Mouse (Mus musculus) ES-E14 (cell line): ENCODE measurements around the gene Cntd1.

Experiments used
- CHD2 ChIP-seq: IDR thresholded peaks from 2 replicates; pipeline ENCODE4 v1.6.1; 2014; ENCODE audit warnings: mild to moderate bottlenecking, low read depth, low read length, inconsistent platforms
- HCFC1 ChIP-seq: IDR thresholded peaks from 2 replicates; pipeline ENCODE4 v1.6.1; 2012; ENCODE audit warnings: low read length, inconsistent platforms, borderline replicate concordance; ENCODE audit not compliant: insufficient read depth
- MAFK ChIP-seq: IDR thresholded peaks from 2 replicates; pipeline ENCODE4 v1.6.1; 2014; ENCODE audit warnings: mild to moderate bottlenecking, low read depth, low read length, inconsistent platforms; ENCODE audit not compliant: insufficient read depth
- ZC3H11A ChIP-seq: IDR thresholded peaks from 2 replicates; pipeline ENCODE4 v1.6.1; 2012; ENCODE audit warnings: low read depth, mild to moderate bottlenecking, inconsistent platforms, low read length, borderline replicate concordance
- ZNF384 ChIP-seq: IDR thresholded peaks from 2 replicates; pipeline ENCODE4 v1.6.1; 2012; ENCODE audit warnings: low read depth, low read length, inconsistent platforms

DNA sequence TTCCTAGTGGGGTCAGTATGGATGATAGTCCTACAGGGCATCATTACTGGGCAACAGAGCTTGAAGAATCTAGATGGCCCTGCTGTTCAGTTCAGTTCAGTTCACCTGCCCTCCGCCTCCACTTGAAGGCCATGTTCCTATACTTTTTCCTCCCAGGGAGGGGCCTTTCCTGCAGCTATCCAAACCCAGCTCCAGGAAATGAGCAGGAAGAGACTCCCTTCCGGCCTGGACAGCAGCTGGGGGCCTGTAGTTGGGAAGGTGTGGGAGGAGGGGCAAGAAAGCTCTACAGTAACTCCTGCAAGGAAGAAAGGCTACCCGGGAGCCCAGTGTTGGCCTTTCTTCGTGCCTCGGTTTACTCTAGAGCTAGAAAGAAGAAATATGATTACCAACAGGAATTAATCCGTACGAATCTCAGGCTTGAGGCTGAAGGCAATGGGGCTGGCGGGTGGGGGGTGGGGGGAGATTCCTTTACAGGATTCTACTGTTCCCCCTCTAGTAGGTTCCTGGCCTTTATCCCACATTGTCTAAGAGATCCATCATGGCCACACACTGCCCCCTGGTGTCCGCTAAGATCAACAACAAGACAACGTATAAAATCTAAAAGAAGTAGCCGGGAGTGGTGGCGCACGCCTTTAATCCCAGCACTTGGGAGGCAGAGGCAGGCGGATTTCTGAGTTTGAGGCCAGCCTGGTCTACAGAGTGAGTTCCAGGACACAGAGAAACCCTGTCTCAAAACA lies 30.4 kb upstream of the Cntd1 start:
- TF ChIP-seq HCFC1 (no peak), CHD2 (no peak), MAFK (no peak), ZC3H11A (peak; percentile 86), ZNF384 (no peak)
